Mouse (Mus musculus) thymus, postnatal 0 days (tissue): ENCODE data around the gene Pepd. TPM values are rescaled to one million over a fixed set of nuclear protein-coding genes. Genes with fewer than 3 reads are reported as not detected.
A peak's percentile ranks its signal among the peaks of the same experiment; 100 is the strongest.

Source experiments
- DNase-seq: peaks from one replicate; pipeline ENCODE4 v3.0.0-alpha.2; 2015; ENCODE audit warnings: low spot score
- polyA plus RNA-seq: library from polyadenylated mRNA; unstranded; fragments of >200 nt; fragmentation: Nextera tagmentation; extraction: Ambion mirVana; gene quantifications from 2 replicates; pipeline ENCODE4 v1.2.1, GENCODE M21; 2015

The Pepd gene
- polyA plus RNA-seq, 1 experiment from 2014 or later, result 79.5 TPM

DNA sequence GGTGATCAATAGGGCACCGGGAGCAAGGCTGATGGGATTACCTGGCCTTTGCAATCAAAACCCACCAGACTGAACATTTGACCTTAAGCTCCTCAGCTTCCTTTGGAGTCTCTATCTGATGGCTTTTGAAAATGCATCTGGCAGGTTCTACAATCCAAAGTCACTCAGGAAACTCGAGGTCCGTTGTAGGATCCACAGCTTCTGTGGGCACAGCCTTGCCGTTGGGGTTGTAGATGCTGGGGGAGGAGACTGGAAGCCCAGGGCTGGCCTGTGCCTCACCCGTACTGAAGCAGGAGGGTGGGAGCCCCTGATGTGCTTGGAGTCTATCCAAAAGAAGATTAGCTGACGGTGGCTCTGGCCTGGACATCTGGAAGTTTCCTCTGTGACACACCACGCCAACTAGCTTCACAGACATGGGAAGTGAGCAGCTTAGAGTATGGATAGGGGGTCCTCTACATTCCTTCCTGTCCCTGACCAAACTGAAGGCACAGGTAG, 18.1 kb downstream of the Pepd start:
- DNase-seq, result no peak

DNA sequence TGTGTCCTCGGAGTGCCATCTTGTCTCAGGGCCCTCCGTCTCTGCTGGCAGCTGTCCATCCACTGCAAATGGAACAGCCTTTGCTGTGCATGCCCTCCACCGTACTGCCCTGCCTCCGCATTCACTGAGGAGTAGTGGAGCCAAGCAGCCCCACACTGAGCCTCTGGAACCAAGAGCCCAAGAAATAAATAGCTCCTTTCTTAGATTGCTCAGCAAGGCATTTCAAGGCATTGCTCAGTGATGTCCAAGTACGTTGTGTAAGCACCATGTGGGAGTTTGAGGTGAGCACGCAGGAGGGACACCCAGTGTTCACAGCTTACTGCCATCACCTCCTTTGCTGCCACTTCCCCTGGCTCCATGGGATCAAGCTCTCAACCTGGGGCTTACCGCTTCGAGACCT, 20.5 kb downstream of the Pepd start:
- DNase-seq, result no peak

DNA sequence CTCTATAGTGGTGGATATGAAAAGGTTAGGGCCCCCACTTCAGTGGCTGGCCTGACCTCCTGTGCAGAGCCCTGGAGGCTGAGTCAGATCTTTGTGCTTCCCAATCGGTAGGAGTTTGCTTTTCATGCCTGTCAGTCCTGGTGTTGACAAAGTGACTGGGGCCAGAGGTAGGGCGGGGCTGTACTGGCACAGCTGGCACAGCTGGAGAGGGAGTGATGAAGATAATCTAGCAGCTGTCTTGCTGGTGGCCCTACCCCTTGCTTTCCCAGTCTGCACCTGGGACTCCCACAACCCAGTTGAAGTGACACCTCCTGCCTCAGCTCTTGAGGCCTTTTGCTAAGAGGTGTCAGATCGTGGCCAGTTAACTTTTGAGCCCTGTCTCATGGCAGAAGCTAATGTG, 21.0 kb downstream of the Pepd start:
- peak; percentile 49 for DNase-seq

DNA sequence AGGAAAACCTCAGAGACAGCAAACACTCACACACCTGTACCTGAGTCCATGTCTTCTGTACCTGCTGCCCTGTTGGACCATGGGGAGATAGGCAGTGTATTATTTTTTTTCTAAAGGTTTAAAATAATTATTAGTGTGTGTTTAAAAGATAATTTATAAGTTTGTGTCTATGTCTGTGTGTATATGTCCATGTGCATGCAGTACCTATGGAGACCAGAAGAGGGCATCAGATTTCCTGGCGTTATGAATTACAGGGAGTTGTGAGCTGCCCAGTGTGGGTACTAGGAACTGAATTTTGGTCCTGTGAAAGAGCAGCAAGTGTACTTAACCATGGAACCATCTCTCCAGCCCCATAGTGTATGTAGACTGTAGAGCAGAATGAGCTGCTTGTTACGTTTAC, 24.2 kb downstream of the Pepd start:
- DNase-seq, result no peak

DNA sequence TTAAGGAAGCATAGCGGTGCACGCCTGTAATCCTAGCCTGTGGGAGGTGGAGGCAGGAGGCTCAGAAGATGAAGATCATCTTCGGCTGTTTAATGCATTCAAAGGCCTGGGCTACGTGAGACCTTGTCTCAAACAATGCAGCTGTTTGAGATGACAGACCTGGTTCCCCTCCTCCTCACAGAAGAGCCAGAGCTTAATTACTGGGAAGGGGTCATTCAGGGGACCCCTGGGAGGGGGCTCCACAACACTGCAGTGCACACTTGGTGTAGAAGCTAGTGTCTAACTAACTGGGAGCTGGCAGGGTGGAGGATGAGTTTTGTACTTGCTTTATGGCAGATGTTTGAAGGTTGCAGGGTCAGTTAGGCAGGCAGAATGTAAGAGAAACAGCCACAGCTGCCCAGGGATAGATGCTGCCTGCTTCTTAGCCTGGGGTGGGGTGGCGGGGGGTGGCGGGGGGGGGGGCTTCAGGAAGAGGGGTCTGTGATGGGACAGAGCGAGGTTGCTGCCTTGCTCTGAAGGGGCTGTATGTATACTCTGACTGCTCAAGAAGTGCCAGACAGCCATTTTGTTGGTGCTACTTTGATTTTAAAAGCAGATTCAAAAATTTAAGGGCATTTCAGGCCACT, 26.6 kb downstream of the Pepd start:
- DNase-seq, result no peak

DNA sequence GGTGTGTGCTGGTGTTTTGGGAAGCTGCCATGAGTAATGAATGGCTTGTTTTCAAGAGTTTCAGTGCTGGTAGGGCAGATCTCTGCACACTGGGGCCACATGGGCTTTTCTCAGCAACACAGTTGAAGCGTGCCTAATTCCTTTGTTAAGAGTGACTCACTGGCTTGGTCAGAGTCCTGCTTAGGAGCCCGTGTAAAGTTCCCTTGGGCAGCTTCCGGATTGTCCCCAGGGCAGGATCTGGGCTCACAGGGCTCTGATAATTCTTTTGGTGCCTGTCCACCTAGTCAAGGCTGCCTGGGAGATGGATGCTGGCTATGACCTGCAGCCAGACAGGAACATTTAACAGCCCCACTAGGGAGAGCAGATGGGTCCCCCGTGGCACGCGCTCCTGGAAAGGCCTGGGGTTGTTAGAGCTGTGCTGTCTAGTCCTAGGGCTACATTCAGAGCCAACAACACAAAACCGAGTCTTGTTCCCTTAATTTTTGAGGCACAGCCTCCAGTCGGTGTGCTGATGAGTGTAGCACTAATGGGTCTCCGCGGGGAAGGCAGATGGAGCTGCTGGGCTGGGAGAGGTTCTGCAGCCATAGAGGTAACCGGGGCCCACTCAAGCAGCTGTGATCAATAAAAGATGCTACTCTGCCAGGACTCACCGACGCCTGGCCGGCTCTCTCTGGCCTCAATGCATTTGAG, 27.2 kb downstream of the Pepd start:
- DNase-seq, result no peak

DNA sequence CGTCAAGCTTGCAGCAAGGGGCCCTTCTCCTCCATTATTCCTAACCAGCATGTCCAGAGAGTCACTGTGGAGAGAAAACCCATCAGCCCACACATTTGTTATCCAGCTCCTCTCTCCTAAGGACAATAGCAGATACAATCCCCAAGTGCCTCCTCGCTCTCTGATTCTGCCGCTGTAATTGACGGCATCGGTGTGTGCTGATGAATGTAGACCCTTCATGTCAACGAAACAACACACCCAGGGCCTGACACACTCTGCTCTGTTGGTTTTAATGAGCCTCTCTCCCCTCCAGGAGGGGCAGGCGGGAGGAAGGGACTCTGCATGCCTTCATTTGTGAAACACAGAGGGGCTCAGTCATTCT, 27.8 kb downstream of the Pepd start:
- DNase-seq, result no peak

DNA sequence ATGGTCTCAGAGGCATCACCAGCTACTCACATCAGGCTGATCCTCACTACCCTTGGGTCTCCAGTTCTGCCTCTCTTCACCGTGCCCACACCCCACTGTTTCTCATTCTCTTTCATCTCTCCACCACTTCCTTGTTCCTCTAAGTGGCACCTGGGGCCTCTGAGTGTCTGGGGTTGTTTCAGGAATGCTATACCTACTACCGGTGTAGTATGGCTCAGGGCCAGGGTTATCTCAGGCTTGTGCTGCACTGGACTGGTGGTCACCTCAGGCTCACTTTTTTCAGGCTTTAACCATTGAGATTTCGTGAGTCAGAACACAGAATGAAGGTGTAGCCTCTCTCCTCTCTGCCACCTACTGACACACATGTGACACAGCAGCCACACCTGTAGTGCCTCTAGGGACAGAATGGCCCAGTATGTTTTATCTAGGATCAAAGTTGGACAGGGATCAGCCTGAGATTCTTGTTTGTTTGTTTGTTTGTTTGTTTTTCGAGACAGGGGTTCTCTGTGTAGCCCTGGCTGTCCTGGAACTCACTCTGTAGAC, 31.5 kb downstream of the Pepd start:
- peak; percentile 46 for DNase-seq

DNA sequence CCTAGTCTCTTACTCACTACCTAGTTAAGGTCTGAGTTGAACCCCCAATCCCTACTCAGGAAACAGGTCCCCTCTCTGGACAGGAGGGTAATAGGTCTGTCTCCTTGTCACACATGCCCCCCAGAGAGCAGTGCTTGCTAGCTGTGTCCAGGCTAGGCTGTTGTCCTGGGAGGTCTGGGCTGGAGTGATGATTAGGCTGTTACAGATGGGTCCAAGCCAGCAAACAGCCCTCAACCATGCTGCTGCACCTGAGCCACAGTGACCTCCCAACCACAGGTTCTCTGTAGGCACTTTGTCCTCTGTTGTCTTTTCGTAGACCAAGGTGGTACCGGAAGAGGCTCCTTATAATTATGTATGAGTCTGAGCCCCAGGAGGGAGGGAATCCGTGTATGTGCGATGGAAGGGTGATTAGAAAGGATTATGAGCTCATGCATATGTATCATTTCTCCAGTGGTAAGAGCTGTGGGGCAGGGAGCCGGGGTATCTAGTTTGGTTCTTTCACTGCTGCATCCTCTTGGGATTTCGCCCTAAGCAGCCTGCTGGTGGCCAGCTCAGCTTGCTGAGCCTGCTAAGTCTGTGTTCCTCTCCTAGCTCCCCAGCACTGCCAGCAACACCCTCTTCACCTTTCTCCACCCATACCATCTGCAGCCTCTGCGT, 34.2 kb downstream of the Pepd start:
- no peak for DNase-seq

DNA sequence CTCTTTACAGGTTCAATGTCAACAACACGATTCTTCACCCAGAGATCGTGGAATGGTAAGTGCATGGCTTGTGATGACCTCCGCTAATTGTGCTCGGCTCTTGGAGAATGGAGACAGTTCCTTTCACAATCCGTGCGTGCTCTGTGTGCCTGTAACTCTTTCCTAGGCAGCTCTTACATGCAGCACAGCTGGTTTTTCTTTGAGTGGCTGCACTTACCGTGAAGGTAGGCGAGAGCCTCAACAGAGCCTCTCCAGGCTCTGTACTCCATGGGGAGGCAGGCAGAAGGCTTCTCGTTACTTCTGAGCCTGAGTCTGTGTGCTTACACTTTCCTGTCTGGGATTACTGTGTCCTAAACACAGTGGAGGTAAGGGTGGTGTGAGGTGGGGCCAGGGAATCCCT, 42.4 kb downstream of the Pepd start:
- DNase-seq, result no peak

DNA sequence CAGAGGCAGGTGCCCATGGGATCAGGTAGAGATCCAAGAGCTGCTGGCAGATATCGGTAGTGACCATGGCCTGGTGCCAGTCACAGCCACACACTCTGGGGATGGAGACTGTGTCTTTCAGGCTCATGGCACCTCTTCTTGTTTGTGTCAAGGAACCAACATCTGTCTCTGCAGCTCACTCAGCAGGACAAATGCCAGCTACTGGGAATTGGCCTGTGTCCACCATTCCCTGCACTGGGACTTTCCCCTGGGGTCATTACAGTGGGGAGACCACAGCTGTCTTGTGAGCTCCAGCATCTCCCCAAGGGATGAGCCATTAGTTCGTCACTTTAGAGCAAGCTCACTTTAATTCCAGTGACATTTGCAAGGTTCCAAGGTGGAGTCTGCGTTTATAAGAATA, 43.1 kb downstream of the Pepd start:
- DNase-seq, result no peak

DNA sequence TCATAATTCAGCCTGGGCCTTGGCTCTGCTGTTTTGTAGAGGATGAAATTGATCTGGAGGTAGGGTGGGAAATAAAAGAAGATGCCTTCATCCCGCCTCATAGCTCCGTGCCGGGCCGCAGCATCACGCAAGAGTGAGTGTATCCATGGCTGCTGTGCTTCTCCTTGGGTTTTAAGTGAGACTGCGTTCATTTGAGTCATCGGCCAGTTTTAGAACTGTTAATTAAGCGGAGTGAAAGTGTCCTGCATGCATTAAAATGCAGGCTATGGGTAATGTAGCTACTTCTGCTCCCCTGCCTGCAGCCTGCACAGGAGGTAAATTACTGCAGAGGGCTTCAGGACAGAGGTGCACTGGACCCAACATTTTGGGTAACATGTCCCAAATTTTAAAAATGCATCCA, 45.0 kb downstream of the Pepd start:
- no peak for DNase-seq

DNA sequence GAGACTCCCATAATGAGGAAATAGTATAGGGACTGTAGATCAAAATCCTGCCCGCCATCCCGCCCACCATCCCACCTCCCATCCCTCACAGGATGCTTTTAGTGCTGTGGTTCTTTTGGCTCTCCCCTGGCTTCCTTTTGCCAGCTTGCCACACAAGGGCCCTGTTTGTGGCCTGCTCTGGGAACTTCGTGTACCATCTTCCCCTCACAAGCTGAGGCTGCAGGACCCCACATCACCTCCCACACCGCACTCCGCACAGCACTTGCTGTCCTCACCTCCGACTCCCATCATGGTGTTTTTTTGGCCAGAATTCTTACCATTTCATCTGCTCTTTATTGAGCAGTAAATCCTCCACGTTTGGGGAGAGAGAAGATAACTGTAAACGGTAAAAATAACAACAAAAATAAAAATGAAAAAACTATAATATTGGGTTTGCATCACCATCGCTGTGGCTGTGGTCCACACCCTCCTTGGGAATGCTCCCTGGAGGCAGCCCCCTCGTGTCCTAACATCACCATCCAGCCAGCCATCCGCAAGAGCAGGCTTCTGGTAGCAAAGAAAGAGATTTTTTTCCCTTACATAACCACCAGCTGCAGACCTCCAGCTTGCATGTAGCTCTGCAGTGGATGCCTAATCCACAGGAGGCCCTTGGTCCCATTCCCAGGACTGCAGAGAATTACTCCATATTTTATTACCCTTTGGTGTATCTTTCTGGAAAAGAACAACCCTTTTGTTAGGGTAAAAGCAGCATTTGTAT, 51.9 kb downstream of the Pepd start:
- no peak for DNase-seq

DNA sequence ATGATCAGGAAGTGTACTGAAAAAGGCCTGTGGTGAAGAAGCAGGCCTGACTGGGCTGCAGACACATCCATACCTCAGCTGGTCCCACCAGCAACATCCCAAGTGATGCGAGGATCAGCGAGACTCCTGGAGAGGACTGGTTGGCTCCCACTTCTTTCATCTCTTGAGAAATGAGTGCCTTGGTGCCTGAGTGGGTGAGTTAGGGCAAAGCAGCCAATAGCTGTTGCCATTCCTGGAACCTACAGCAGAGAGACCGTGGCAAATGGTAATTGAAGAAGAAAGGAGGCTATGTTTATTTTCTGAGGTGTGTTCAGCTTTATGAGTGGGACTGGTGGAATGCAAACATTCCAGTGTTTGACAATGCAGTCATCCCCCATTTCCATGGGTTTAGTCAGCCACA, 55.2 kb downstream of the Pepd start:
- no peak for DNase-seq

DNA sequence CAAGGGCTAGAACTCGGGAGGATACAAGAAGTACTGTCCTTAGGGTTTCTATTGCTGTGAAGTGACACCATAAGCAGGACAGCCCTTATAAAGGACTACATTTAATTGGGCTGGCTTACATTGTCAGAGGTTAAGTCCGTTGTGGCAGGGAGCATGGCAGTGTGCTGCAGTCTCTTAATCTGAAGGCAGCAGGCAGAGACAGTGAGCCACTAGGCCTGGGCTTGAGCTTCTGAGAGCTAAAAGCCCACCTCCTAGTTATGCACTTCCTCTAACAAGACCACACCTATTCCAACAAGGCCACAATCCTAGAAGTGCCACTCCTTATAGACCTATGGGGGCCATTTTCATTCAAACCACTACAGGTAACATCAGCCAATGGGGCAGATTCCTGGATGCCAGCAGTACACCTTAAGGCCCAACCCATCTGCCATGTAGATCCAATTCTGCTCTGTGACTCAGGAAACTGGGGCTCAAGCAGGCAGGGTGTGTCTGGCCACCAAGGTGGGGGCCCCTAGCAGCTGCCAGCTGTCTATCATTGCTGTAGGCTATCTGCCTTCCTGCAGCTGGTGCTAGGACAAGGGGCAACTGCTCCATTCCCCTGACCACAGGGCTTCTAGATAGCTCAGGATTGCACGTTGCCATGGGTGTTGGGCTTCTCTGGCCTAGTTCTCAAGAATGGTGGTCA, 56.7 kb downstream of the Pepd start:
- no peak for DNase-seq

DNA sequence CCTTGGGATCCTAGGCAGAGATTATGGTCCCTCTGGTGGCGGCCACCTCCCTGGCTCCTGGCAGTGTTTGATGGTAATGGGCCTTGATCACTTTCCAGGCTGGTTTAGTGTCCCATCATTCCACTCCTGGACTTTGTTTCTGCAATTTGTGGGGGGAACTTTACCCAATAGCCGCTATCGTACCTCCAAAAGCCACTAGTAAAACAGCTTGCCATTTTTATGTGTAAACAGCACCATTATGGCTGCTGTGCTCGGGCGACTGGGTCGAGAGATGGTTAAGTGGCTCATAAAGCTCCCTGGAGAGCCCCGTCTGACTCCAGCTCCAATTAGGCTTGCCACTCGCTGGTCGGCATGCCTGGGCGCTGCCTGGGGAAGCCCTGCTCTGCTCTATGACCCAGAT, 59.6 kb downstream of the Pepd start:
- no peak for DNase-seq

DNA sequence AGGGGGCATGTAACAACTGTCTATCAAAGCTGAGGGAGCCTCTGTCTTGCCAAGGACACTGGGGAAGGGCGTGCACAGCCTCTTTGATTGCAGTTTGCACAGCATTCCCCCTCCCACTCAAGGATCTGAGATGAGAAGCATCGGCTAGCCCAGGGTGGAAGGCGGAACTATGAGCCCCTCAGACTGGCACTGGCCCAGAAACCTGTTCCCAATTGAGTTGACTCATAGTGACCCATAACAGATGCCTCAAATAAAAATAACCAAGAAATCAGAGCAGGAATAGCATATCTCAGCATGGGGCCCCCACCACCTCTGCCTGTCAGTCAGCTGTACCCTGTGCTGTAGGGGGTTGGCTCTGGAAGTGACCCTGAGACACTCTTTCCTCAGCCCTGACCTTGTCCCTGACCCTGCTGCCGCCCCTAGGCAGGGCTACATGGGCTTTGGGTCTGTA, 60.8 kb downstream of the Pepd start:
- DNase-seq, result no peak

DNA sequence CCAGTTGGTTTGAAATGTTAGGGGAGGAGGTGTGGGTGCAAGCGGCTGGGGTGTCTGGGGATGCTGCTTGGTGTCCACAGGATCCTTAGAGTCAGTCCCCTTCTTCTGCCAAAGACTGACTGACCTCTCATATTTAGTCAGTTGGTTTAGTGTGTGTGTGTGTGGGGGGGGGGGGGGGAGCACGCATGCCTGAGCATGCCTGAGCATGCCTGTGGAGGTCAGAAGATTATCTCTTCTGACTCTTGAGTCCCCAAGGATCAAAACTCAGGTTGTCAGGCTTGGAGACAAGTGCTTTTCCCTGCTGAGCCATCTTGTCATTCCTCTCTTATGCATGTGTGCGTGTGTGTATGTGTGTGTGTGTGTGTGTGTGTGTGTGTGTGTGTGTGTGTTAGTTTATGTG, 61.7 kb downstream of the Pepd start:
- no peak for DNase-seq

DNA sequence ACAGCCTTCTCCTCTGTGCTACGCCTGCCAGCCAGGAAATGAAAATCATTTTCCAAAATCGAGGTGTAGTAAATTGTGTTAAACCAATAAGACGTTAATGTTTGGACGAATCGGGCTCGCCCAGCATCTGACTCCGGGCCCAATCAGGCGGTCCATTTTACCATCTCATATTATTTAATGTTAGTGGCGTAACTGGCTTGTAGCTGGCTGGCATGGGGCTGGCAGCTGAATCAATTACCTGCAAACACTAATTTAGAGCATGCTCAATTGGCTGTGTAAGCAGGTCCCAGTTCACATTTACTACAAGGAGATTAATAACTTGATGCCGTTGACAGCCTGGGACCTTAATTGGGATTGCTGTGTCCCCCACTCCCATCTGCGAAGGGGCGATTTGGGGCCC, 63.7 kb downstream of the Pepd start:
- no peak for DNase-seq

DNA sequence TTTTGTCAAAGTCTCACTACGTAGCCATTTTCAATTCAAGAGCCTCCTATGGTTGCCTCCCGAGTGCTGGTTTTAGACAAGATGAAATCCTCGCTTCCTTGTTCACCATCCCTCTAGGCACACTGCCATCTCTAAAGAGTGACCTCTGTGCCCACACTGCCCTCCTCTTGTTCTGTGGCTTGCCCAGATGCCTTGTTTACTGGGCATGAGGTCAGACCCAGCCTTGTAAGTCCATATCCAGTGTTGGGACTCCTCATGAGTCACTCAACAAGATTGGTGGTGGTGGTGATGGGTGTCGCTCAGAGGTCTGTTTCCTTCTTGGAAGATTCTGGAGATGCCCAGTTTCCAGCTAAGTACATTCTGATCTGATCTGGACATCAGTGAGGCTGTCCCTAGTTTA, 65.2 kb downstream of the Pepd start:
- no peak for DNase-seq

DNA sequence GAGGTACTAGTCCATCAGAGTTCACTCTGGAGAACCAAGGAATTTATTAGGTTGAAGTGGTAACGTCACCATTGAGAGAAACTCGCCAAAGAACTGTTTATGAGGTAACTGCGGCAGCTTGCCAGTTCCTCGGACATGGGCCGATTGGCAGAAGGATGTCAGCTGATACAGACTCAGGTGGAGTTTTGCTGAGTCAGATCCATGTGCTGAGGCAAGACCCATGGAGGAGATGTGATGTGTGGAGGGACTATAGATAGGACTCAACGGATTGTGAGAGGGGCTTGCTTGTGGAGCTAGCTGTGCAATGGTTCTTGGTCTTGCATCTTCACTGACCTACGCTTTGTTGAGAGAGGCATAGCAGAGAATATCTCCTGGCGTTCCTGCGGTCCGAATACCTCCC, 69.6 kb downstream of the Pepd start:
- no peak for DNase-seq
